Mouse (Mus musculus) embryonic facial prominence, embryonic 11.5 days (tissue): ENCODE results near the gene Nol12. TPM values are rescaled to one million over a fixed set of nuclear protein-coding genes. Genes with fewer than 3 reads are reported as not detected.

ENCODE experiments used
- ATAC-seq: fragments of 200-750 bp; cut with Nextera tagmentation; replicated peaks from 2 replicates; pipeline ENCODE4 v1.8.0; 2017; ENCODE audit warnings: low read depth; ENCODE audit not compliant: insufficient number of reproducible peaks, low FRiP score, low TSS enrichment
- DNase-seq: peaks from one replicate; pipeline ENCODE4 v3.0.0-alpha.2; 2015; ENCODE audit warnings: low spot score
- H3K27ac ChIP-seq: fragments of 300-500 bp; sonication (generic); replicated peaks from 2 replicates; pipeline ENCODE4 v1.5.1; 2014; ENCODE audit warnings: mild to moderate bottlenecking, low read depth, low read length, control low read depth
- H3K27me3 ChIP-seq: fragments of 300-500 bp; sonication (generic); 2 replicates; pipeline ENCODE4 v1.6.1; 2014; ENCODE audit warnings: mild to moderate bottlenecking, low read length, moderate library complexity, mixed read lengths; ENCODE audit not compliant: control insufficient read depth, insufficient read depth
- H3K36me3 ChIP-seq: fragments of 300-500 bp; sonication (generic); replicated peaks from 2 replicates; pipeline ENCODE4 v1.6.1; 2014; ENCODE audit warnings: low read depth, mild to moderate bottlenecking, low read length, moderate library complexity, mixed read lengths; ENCODE audit not compliant: control insufficient read depth, insufficient read depth
- H3K4me1 ChIP-seq: fragments of 300-500 bp; sonication (generic); 2 replicates; pipeline ENCODE4 v1.6.1; 2014; ENCODE audit warnings: low read length, mixed read lengths; ENCODE audit not compliant: control insufficient read depth, insufficient read depth
- H3K4me2 ChIP-seq: fragments of 300-500 bp; sonication (generic); 2 replicates; pipeline ENCODE4 v1.6.1; 2014; ENCODE audit warnings: low read depth, mild to moderate bottlenecking, control low read depth, low read length, moderate library complexity
- H3K4me3 ChIP-seq: fragments of 300-500 bp; sonication (generic); 2 replicates; pipeline ENCODE4 v1.5.1; 2014; ENCODE audit warnings: low read depth, low read length, control low read depth
- H3K9ac ChIP-seq: fragments of 300-500 bp; sonication (generic); replicated peaks from 2 replicates; pipeline ENCODE4 v1.6.1; 2014; ENCODE audit warnings: mild to moderate bottlenecking, control low read depth, low read length
- H3K9me3 ChIP-seq: fragments of 300-500 bp; sonication (generic); replicated peaks from 2 replicates; pipeline ENCODE4 v1.6.1; 2016; ENCODE audit warnings: mild to moderate bottlenecking, low read length, inconsistent platforms, mixed read lengths; ENCODE audit not compliant: control insufficient read depth
- WGBS: fragments of 180-500 bp; shearing (Covaris S2); extraction: QIAGEN DNeasy Blood & Tissue Kit; methylation state at CpG from one replicate; pipeline ENCODE4 v1.1.7; 2014; 5-methylcytosine and 5-hydroxymethylcytosine counted together
- polyA plus RNA-seq: library from polyadenylated mRNA; unstranded; fragments of >200 nt; fragmentation: Nextera tagmentation; extraction: Ambion mirVana; gene quantifications from 2 replicates; pipeline ENCODE4 v1.2.1, GENCODE M21; 2014

The Nol12 gene
- polyA plus RNA-seq, result 56.7 and 58.8 TPM in 2 replicates

DNA sequence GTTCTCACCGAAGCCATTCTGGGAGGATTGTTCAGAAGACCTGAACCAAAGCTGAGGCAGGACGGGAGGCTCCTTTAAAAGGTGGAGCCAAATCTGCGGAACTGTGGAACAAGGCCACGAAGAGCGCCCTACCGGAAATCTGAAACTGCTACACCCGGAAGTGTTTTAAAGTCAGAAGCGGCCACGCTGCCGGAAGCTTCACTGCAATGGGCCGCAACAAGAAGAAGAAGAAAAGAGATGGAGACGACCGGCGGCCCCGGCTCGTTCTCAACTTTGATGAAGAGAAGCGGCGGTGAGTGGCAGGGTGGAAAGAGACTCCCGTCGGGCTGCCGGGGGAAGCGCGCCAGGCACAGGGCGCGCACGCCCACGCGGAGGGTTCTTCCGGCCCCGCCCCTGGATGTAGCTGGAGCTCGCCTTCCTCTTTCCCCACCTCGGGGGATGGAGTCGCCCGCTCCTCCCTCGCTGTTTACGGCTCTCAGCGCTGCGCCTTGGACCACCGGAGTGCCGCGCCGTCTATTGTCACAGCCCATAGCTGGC, at the start of gene Nol12:
Gene Nol12 (plus strand): TSS at position 150 of the 537 bp plus-strand sequence.
- Histone ChIP-seq H3K4me3 (peak within 1 kb of the TSS; percentile 56), H3K9ac (peak within 1 kb of the TSS; percentile 59), H3K27me3 (no peaks in the 10 kb centered on the region), H3K4me2 (peak within 1 kb of the TSS; percentile 54), H3K27ac (peak within 1 kb of the TSS; percentile 74), H3K36me3 (peaks cover 6% of the 10 kb centered on the region), H3K9me3 (no peaks in the 10 kb centered on the region), H3K4me1 (0 out of 2 replicates have a peak, but pooled peaks cover 3% of the 10 kb centered on the region)
- DNase-seq (peak; percentile 96), ATAC-seq (peak; percentile 76)
- WGBS, result 0% methylated on average over 42 of the region's 42 CpGs

DNA sequence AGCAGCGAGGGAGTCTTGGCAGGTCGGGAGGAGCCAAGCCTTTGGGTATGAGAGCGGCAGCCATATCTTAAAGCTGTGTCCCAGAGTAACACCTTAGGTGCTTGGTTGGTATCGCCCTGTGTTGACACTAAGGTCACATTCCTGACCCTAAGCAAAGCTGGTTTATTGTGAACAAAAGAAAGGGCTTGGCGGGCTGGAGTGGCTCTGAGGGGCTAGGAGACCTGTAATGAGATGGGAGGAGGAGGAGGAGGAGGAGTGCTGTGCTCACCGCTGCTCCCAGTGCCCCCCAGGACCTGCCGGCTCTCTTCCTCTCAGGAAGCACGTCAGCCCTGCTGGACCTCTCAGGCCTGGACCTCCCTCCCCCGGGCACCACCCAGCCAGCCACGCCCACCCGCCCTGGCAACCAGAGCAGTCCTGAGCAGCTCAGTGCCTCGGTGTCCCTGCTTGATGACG, 45.3 kb upstream of the Nol12 start:
- H3K9me3 ChIP-seq, result no peaks in the 10 kb centered on the region
- WGBS, result 23% methylated on average over 13 of the region's 13 CpGs
- H3K9ac ChIP-seq, result no peak overlapping the region
- H3K36me3 ChIP-seq, result peaks cover 4% of the 10 kb centered on the region
- H3K4me1 ChIP-seq, result no peaks in the 10 kb centered on the region; the same call in 1 of the 2 replicates
- no peaks in the 10 kb centered on the region for H3K27me3 ChIP-seq
- H3K27ac ChIP-seq, result no peak overlapping the region
- DNase-seq, result no peak
- no peak overlapping the region for H3K4me2 ChIP-seq
- ATAC-seq, result no peak
- H3K4me3 ChIP-seq, result no peak overlapping the region

DNA sequence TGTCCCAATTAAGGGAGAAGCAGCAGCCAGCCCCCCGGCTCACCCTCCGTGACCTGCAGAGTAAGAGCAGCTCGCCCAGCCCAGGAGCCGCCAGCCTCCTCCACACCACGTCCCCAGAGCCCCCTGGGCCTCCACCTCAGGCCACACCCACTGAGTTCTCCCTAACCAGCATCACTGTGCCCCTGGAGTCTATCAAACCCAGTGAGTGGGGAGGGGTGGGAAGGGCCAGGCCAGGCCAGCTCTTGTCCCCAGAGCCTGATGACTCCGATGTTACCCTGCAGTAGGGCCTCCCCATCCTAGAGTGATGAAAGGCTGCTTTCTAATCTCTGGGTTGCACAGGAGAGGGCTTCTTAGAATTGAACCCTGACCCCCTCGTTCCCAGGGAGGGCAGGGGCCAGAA, 42.3 kb upstream of the Nol12 start:
- ATAC-seq (no peak), DNase-seq (no peak)
- no peak overlapping the region for H3K4me3 ChIP-seq
- H3K4me1 ChIP-seq, result no peaks in the 10 kb centered on the region; the same call in 1 of the 2 replicates
- no peak overlapping the region for H3K9ac ChIP-seq
- H3K27me3 ChIP-seq, result no peaks in the 10 kb centered on the region
- no peak overlapping the region for H3K27ac ChIP-seq
- H3K36me3 ChIP-seq, result no peaks in the 10 kb centered on the region; the same call in none of the 2 replicates
- no peak overlapping the region for H3K4me2 ChIP-seq
- 65% methylated on average over 7 of the region's 7 CpGs for WGBS
- no peaks in the 10 kb centered on the region for H3K9me3 ChIP-seq

DNA sequence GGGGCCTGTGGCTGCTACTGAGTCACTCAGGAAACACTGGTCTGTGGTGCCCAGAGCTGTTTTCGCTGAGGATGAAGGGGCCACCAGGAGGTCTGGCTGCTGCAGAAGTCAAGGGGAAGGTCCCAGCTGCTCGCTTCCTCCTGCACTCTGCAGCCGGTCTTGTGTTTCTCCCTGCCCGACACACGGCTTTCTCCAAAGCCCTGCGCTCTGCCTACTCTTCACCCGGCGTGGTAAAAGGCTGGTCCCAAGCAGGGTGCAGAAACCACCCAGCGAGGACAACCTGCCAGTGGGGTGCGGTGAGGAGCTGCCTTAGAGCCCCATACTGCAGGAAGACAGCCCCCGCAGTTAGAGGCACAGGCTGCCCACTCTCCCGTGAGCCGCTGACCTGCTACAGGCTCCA, 40.0 kb upstream of the Nol12 start:
- H3K27me3 ChIP-seq, result no peaks in the 10 kb centered on the region
- DNase-seq, result no peak
- H3K4me2 ChIP-seq, result no peak overlapping the region
- H3K4me3 ChIP-seq, result no peak overlapping the region
- no peak for ATAC-seq
- H3K27ac ChIP-seq, result no peak overlapping the region
- no peaks in the 10 kb centered on the region; the same call in none of the 2 replicates for H3K36me3 ChIP-seq
- H3K9me3 ChIP-seq, result no peaks in the 10 kb centered on the region
- 80% methylated on average over 13 of the region's 13 CpGs for WGBS
- H3K9ac ChIP-seq, result no peak overlapping the region
- H3K4me1 ChIP-seq, result no peaks in the 10 kb centered on the region; the same call in 1 of the 2 replicates

DNA sequence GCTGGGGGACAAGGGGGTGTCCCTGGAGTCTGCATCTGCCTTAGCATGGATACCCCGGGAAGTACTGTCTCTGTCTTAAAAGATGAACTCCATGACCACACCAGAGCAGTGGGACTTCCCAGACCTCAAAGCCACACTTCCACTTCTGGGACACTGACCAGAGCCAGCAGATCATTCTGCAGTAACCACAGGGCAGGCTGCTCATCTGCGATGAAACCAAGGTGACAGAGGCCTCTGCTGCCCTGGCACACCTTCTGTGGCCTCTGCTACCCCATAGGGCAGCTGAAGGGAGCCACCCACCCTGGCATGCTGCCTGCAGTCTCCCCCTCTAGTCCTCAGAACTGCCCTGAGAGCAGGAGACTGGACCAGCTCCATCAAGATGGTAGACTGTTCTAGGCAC, 39.0 kb upstream of the Nol12 start:
- Histone ChIP-seq H3K36me3 (no peaks in the 10 kb centered on the region; the same call in none of the 2 replicates), H3K27me3 (no peaks in the 10 kb centered on the region), H3K9me3 (no peaks in the 10 kb centered on the region), H3K4me1 (no peaks in the 10 kb centered on the region; the same call in 1 of the 2 replicates), H3K27ac (no peak overlapping the region), H3K4me2 (no peak overlapping the region), H3K9ac (no peak overlapping the region), H3K4me3 (no peak overlapping the region)
- DNase-seq, result no peak
- WGBS, result 89% methylated on average over 2 of the region's 2 CpGs
- ATAC-seq, result no peak

DNA sequence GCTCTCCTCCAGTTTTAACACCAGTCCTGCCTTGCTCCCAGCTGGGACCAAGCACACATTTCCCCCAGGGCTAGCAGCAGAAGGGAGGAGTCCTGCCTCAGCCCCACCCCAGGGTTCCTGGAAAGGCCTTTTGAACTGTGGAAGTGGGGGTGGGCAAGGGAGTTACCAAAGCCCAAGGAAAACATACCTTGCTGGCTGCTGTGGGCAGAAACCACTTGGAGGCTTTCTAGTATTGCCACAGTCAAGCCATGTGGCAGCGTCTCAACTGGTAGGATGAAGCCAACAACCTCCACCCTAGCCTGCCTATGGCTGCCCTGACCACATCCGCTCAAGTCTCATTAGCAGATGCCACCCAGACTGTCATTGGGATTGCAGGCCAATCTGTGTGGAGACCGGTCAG, 38.6 kb upstream of the Nol12 start:
- H3K27ac ChIP-seq, result no peak overlapping the region
- no peaks in the 10 kb centered on the region for H3K27me3 ChIP-seq
- ATAC-seq, result no peak
- no peak overlapping the region for H3K4me2 ChIP-seq
- H3K4me3 ChIP-seq, result no peak overlapping the region
- H3K36me3 ChIP-seq, result no peaks in the 10 kb centered on the region; the same call in none of the 2 replicates
- WGBS, result 84% methylated on average over 3 of the region's 3 CpGs
- no peak overlapping the region for H3K9ac ChIP-seq
- H3K4me1 ChIP-seq, result peaks cover under 1% of the 10 kb centered on the region
- no peaks in the 10 kb centered on the region for H3K9me3 ChIP-seq
- no peak for DNase-seq

DNA sequence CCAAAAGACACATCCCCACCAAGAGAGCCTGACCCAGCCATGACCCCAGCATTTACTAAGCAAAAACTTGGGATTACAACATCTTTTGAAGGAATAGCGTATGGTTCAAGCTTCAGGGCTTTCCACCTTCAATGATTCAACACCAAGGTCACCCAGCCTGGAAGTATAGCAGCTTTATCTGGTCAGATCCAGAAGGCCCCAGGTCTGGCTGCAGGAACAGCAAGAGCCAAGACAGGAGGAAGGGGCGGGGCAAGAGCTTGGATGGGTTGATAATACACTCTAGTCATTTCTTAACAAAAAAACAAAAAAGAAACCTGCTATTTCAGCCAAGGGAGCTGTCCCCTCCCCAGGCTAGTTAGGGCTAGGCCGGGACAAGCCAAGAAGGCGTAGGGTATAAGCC, 37.2 kb upstream of the Nol12 start:
- ATAC-seq (no peak), DNase-seq (no peak)
- Histone ChIP-seq H3K9me3 (no peaks in the 10 kb centered on the region), H3K27ac (no peak overlapping the region), H3K4me3 (no peak overlapping the region), H3K27me3 (no peaks in the 10 kb centered on the region), H3K4me2 (no peak overlapping the region), H3K36me3 (no peaks in the 10 kb centered on the region; the same call in 1 of the 2 replicates), H3K4me1 (peaks cover 4% of the 10 kb centered on the region), H3K9ac (no peak overlapping the region)
- WGBS, result 91% methylated on average over 4 of the region's 4 CpGs

DNA sequence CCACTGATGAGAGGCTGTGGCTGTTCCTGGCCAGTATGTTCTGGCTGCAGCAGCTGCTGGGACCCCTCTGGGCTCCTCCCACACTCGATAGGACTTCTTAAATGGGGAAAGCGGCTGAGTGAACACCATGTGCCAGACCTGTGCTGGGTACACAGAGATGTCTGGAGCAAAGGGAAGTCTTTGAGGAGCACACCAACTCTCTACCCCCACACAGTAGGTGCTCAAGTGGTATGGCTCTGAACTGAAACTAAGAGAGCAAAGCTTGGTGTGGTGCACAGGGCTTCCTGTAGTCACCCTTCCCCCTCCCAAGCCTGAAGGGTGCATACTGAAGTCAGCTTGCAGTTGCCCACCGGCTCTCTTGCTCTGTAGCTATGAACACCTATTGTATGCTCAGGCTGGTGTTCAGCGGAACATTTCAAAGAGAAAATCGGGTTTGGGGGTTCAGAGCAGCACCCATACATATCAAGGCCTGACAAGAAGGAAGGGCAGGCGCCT, 36.2 kb upstream of the Nol12 start:
- no peak overlapping the region for H3K27ac ChIP-seq
- ATAC-seq (no peak), DNase-seq (no peak)
- no peak overlapping the region for H3K9ac ChIP-seq
- H3K9me3 ChIP-seq, result no peaks in the 10 kb centered on the region
- no peak overlapping the region for H3K4me2 ChIP-seq
- peaks cover 4% of the 10 kb centered on the region for H3K4me1 ChIP-seq
- H3K27me3 ChIP-seq, result no peaks in the 10 kb centered on the region
- no peaks in the 10 kb centered on the region for H3K36me3 ChIP-seq
- WGBS, result 51% methylated on average over 6 of the region's 6 CpGs
- H3K4me3 ChIP-seq, result peak overlapping the region; percentile 57; the same call in 1 of the 2 replicates
